Mouse (Mus musculus) erythroblast, embryonic 14.5 days (primary cell): ENCODE results near the gene Eif4enif1.
"Not testable (repeated sequence)": the region's sequence is repeated elsewhere in the genome, so short reads cannot be mapped to it uniquely, and the experiment has no call there.

Experiments
- GATA1 ChIP-seq: IDR thresholded peaks from 2 replicates; pipeline ENCODE4 v1.6.1; 2012; ENCODE audit warnings: low read length, inconsistent platforms, mixed read lengths
- TAL1 ChIP-seq: IDR thresholded peaks from 3 replicates; pipeline ENCODE4 v1.6.1; 2012; ENCODE audit warnings: low read length, inconsistent platforms, mixed read lengths

DNA sequence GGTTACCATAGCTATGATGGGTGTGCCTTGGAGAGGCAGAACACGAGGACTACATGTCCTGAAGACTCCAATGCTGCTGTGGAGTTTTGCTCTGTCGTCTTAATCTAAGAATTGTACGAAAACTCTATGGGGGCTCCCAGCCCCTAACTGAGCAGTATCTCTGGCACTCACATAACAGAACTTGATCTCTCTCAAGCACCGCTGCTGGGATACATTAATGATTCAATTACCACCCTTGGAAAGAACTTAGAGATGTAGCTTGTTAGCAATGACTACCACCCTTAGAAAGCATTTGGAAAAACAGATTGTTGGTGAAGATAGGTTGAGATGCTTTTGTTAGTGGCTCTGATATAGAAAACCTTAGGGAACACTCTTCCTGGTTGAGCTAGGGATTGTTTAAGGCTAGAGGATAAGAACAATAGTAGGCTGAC lies 34.6 kb upstream of the Eif4enif1 start:
- TF ChIP-seq TAL1, GATA1: not testable (repeated sequence)
